Mouse (Mus musculus) mouse embryonic stem cell (cell line): ENCODE data around the gene Hcn2.

Source experiments
- in situ Hi-C, 2 experiments: fragments of 300-500 bp; cut with MboI; formaldehyde crosslinking; loops; 1 replicate in 1 of 2; 3 replicates in 1 of 2; pipeline ENCODE4 v1.14.3; 2019 to 2020; ENCODE audit warnings: low sequenced_read_pairs in 2 of 2, low pct_unique_long_range_greater_than_20kb in 1 of 2, mixed read lengths in 1 of 2; ENCODE audit not compliant: unreplicated experiment in 1 of 2

The Hcn2 gene

DNA sequence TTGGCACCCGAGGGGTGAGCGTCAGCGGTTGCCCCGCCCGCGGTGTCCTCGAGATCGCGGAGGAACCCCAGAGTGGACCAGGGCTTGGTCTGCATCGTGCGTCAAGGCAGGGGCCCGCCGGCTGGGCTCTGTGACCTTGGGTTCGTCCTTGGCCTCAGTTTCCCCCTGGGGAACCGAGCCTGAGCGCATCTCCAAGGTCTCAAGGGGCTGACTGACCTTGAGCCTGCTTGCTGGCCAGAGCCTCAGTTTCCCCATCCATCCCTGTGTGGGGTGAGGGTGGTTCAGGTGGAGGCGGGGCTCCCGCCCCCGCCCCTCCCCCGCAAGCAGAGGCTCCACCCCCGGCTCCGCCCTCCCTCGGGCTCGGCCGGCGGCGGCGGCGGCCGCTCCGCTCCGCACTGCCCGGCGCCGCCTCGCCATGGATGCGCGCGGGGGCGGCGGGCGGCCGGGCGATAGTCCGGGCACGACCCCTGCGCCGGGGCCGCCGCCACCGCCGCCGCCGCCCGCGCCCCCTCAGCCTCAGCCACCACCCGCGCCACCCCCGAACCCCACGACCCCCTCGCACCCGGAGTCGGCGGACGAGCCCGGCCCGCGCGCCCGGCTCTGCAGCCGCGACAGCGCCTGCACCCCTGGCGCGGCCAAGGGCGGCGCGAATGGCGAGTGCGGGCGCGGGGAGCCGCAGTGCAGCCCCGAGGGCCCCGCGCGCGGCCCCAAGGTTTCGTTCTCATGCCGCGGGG, at the start of gene Hcn2:
Gene Hcn2, plus strand, starts transcription at position 381 of the 734 bp plus-strand sequence.
- in situ Hi-C loops, result no loop called here

GRCm38 (mm10) chr10:79668076-79668475, 48.4 kb upstream of the Hcn2 start:
- in situ Hi-C loops, result no loop called here

- in situ Hi-C loops, result no loop called here
These were observed 47.5 kb upstream of the Hcn2 start, which contains the start of gene Tpgs1 for GRCm38 (mm10) chr10:79668771-79669575. Gene Tpgs1 (plus strand): TSS chr10:79669369.

- in situ Hi-C loops, result no loop called here
These were observed 46.8 kb upstream of the Hcn2 start for GRCm38 (mm10) chr10:79669576-79670057.

GRCm38 (mm10) chr10:79670071-79670888, 46.2 kb upstream of the Hcn2 start:
- in situ Hi-C loops, result no loop called here

- in situ Hi-C loops, result no loop called here
These were observed 44.9 kb upstream of the Hcn2 start for GRCm38 (mm10) chr10:79671396-79672087.

DNA sequence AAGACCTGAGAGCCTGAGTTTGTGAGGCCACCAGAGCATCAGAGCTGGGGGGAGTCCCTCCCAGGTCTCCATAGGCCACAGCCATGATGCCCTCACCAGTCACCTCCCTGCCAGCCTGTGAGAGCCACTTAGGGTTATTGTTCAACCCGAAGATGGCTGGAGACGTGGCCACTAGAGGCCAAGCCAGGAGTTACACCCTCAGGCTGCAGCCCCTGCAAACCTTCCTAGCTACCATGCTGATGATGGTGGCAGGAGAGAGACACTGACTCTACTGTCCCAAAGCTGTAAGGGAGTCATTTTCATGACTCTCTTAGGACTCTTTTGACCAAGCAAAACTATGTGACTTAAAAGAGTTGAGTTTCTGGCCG, 44.4 kb upstream of the Hcn2 start:
- in situ Hi-C loops, result no loop called here

- in situ Hi-C loops, result no loop called here
These were observed 43.4 kb upstream of the Hcn2 start for GRCm38 (mm10) chr10:79673054-79673453.

- in situ Hi-C loops, result no loop called here
These were observed 40.9 kb upstream of the Hcn2 start for GRCm38 (mm10) chr10:79675346-79676035.

DNA sequence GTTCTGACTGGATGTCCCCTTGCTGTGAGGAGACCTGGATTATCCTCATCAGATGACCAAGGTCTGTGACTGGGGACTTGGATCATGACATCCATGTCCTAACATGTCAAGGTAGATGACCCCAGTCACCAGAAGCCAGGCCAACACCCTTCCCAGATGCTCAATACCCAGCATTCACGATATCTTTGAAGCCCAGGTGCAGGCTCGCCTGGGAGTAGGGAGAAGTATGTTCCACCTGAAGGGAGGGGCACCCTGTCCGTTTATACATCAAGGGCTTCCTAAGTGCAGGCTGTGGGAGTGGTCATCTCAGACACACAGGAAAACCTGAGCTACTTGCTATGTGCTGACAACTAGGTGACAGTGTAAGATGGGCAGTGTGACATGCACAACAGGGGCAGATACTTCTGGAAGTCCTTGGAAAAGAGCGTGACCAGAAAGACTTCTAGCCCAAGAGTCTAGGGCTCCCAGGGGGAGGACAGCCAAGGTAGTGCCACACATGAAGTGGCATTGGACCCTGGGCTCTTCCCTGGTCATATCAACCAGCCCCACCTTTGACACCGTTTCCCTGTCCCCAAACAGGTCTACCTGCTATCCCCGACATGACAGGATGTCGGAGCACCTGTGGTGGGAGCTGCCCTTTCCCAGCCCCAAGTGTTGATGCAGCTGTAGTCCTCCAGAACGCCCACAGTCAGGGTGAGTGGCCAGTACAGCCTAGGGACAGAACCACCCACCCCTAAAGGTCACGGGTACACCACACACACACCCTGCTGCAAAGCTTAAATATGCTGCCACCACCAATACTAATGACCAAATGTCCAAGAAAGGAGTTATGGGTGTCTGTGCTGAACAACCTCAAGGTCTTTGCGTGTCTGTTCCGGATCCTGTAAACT, 35.6 kb upstream of the Hcn2 start:
- in situ Hi-C loops, result no loop called here

GRCm38 (mm10) chr10:79681591-79682245, 34.7 kb upstream of the Hcn2 start, which contains the start of gene Cdc34:
Gene Cdc34 (plus strand): TSS chr10:79682195.
- in situ Hi-C loops, result no loop called here

GRCm38 (mm10) chr10:79682551-79682915, 33.9 kb upstream of the Hcn2 start:
- in situ Hi-C loops, result no loop called here

GRCm38 (mm10) chr10:79682916-79683582, 33.4 kb upstream of the Hcn2 start:
- in situ Hi-C loops, result no loop called here

DNA sequence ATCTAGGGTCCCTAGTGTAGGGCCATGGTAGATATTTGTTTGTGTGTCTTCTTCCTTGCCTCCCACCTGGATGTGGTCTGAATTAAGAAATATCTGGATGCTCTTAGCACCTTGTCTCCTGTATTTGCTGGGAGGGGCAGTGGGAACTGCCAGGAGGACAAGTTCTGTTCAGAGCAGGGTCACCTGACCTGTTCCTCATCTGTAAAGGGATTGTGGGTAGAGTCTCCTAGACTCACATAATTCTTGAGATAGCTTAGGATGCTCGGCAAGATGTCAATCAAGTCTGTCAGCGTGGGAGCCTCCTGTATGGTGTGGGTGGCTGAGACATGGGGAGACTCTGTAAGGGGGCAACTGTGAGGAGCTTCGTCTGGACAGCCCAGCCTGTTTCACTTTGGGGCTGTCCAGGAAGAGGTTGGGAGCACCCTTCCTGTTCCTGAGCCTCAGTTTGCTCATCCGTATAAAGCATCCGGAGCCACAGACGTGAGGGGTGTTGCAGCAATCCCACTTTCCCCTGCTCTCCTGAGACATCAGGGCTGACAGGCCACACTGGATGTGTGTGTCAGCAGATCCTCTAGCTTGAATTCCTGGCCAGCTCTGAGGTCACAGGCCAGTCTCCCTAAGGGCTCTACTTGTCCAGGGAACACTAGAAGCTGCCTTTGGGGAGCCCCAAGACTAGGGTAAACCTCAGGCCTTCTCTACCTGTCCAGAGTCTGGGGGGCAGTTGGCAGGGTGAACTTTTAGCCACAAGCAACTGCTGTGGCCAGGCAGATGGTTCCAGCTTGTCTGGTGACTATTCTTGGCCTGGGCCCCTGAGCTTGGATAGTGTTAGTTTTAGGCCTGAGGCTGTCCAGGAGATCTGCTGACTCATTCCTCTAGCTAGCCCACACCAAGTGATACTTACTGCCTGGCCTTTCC, 32.5 kb upstream of the Hcn2 start:
- in situ Hi-C loops, result no loop called here
